Mouse (Mus musculus) cerebellum, adult 2 months (tissue): ENCODE results near the gene Arhgef18.

Experiments
- CTCF ChIP-seq: fragments of 200-500 bp; IDR thresholded peaks from 2 replicates; pipeline ENCODE4 v1.5.1; 2011; ENCODE audit warnings: low read depth, mild to moderate bottlenecking, control low read depth, low read length, moderate library complexity, borderline replicate concordance; ENCODE audit not compliant: insufficient read depth
- POLR2A ChIP-seq: fragments of 200-500 bp; IDR thresholded peaks from 2 replicates; pipeline ENCODE4 v1.6.1; 2011; ENCODE audit warnings: low read length, control low read depth, borderline replicate concordance; ENCODE audit not compliant: insufficient read depth

DNA sequence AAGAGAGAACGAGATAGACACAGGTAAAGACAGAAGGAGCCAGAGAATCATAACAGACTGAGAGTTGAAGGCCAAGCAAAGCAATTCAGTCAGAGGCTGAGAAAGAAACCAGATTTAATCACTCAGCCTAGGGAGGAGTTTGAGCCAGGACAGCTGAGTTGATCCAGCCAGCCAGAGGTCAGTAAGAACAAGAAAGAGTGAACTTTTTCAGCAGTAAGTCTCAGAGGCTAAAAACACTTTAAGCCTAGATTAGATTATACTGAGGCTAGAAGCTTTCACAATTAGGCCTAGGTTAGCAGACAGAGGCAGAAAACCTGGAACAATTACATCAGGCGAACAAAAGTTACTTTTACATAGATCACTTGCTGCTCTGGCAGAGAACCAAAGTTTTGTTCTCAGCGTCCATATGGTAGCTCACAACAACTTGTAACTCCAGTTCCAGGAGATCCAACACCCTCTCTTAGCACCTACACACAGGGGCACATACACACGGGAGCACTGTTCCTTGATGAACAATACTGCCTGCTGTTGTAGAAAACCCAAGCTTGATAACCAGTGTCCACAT lies 87.5 kb downstream of the Arhgef18 start:
- TF ChIP-seq CTCF (no peak), POLR2A (no peak)
